Mouse (Mus musculus): ENCODE measurements around the gene Mier1.

- no peak for TF ChIP-seq POLR2A (IDR thresholded peaks at IDR 0.05; ENCODE audit: borderline replicate concordance, extremely low read depth, insufficient read depth, insufficient read length, poor library complexity, severe bottlenecking)
- TF ChIP-seq CTCF (IDR thresholded peaks at IDR 0.05; ENCODE audit: borderline replicate concordance, extremely low read depth, insufficient read depth, insufficient read length) = no peak
Observed at GRCm38 (mm10) chr4:103179581-103179980, 65.4 kb downstream of the Mier1 start.
